In the genomic region with DNA sequence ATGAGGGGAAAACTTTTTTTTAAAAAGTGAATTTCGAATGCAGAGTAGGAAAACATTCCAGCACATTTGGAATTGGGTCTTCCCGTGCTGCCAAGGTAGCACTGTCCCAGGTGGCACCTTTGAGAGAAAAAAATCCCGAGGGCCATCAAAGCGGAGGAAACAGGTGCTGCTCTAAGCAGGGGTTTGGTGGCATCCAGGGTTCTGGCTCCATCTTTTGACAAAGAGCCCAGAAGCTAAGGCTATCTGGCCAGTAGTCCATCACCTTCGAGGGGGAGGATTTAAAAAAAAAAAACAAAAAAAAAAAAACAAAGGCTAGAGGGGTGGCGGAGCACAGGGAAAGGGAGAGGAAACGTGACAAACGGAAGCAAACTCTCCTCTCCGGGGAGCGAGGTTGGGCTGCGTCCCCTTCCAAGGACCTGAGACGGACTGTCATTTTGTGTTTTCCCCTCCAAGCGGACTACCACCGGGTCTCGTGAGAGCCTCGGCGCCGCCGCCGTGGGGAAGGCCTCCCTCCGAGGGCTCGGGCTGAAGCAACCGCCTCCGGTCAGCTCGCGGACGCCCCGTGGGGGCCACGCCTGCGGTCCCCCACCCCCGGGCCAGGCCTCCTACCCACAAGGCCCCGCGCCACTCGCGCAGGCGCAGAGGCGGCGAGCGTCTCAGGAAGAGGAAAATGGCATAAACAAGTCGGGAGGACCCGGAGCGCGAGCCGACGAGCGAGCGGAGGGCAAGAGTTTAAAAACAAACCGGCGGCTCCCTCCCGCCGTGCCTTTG, we compare ENCODE assay signal across 8 mouse cellular contexts. TPM values are rescaled to one million over a fixed set of nuclear protein-coding genes. Genes with fewer than 3 reads are reported as not detected.
DNase-seq lines count a peak whose midpoint lies in the region; ATAC-seq and TF ChIP-seq lines count a peak whose summit lies in the region.

A gene (plus strand): TSS at position 627 of the 771 bp plus-strand sequence.

- H3K9ac ChIP-seq in CH12.LX (ENCODE audit: insufficient read depth, low read depth), result peak within 1 kb of the TSS; percentile 95
- H3K9ac ChIP-seq in forebrain, embryonic 12.5 days, result peak within 1 kb of the TSS; percentile 98
- peak within 1 kb of the TSS; percentile 98 for H3K9ac ChIP-seq in heart, postnatal 0 days (replicated peaks; ENCODE audit: low read depth, low read length)
- peak within 1 kb of the TSS; percentile 99 for H3K9ac ChIP-seq in liver, embryonic 16.5 days (ENCODE audit: low read depth, low read length)
- H3K9ac ChIP-seq in neural tube, embryonic 13.5 days, result peak within 1 kb of the TSS; percentile 97

- H3K27me3 ChIP-seq in CH12.LX (replicated peaks), result no peaks in the 10 kb centered on the region
- H3K27me3 ChIP-seq in forebrain, embryonic 12.5 days, result 0 out of 2 replicates have a peak, but pooled peaks cover 2% of the 10 kb centered on the region
- no peaks in the 10 kb centered on the region for H3K27me3 ChIP-seq in heart, postnatal 0 days (ENCODE audit: control insufficient read depth, insufficient read depth, low read length)
- no peaks in the 10 kb centered on the region for H3K27me3 ChIP-seq in liver, embryonic 16.5 days (ENCODE audit: control insufficient read depth, insufficient read depth, low read depth, low read length)
- no peaks in the 10 kb centered on the region for H3K27me3 ChIP-seq in neural tube, embryonic 13.5 days
- H3K27me3 ChIP-seq in testis, adult 2 months (ENCODE audit: control insufficient read depth, insufficient read depth, low read length), result no peaks in the 10 kb centered on the region

- H3K79me2 ChIP-seq in CH12.LX (replicated peaks; ENCODE audit: control insufficient read depth, extremely low read depth, insufficient read depth, poor library complexity, severe bottlenecking), result peaks cover 41% of the 10 kb centered on the region

- in situ Hi-C loops in CH12.LX (cut with MboI; ENCODE audit: low pct_ligation_motif_present, low pct_unique_long_range_greater_than_20kb, low sequenced_read_pairs), result no loop called here

- H3K4me3 ChIP-seq in CH12.LX (replicated peaks in 1 of 3; ENCODE audit: low read depth in 2 of 3, low read length in 2 of 3, poor library complexity in 1 of 3), result peak within 1 kb of the TSS; percentile 90 to 96 (median 92)
- H3K4me3 ChIP-seq in forebrain, embryonic 12.5 days (replicated peaks), result peak within 1 kb of the TSS; percentile 99
- peak within 1 kb of the TSS; percentile 99 for H3K4me3 ChIP-seq in heart, postnatal 0 days (ENCODE audit: low read depth, low read length)
- H3K4me3 ChIP-seq in liver, embryonic 16.5 days (ENCODE audit: low read depth, low read length), result peak within 1 kb of the TSS; percentile 99
- peak within 1 kb of the TSS; percentile 90 for H3K4me3 ChIP-seq in neural tube, embryonic 13.5 days
- peak within 1 kb of the TSS; percentile 96 for H3K4me3 ChIP-seq in testis, adult 2 months (ENCODE audit: control insufficient read depth, low read depth, low read length)

- no peaks in the 10 kb centered on the region for H3K9me3 ChIP-seq in CH12.LX (replicated peaks; ENCODE audit: low read length)
- H3K9me3 ChIP-seq in forebrain, embryonic 12.5 days, result no peaks in the 10 kb centered on the region
- no peaks in the 10 kb centered on the region for H3K9me3 ChIP-seq in heart, postnatal 0 days (replicated peaks; ENCODE audit: control insufficient read depth, low read length)
- no peaks in the 10 kb centered on the region for H3K9me3 ChIP-seq in liver, embryonic 16.5 days (replicated peaks; ENCODE audit: control insufficient read depth, low read length)
- no peaks in the 10 kb centered on the region for H3K9me3 ChIP-seq in neural tube, embryonic 13.5 days

- TF ChIP-seq EP300 in CH12.LX (IDR thresholded peaks at IDR 0.05; ENCODE audit: low read length), result peak; percentile 34; the same call in 1 of the 2 replicates
- TF ChIP-seq EP300 in heart, postnatal 0 days (IDR thresholded peaks at IDR 0.05; ENCODE audit: low read depth), result peak; percentile 37; the same call in 1 of the 2 replicates

- H3K4me2 ChIP-seq in CH12.LX (ENCODE audit: insufficient read depth, low read depth, poor library complexity, severe bottlenecking), result peak within 1 kb of the TSS; percentile 86
- H3K4me2 ChIP-seq in forebrain, embryonic 12.5 days, result peak within 1 kb of the TSS; percentile 81
- H3K4me2 ChIP-seq in heart, postnatal 0 days (ENCODE audit: low read depth, low read length), result peak within 1 kb of the TSS; percentile 82
- H3K4me2 ChIP-seq in liver, embryonic 16.5 days (ENCODE audit: low read depth, low read length), result peak within 1 kb of the TSS; percentile 89
- peak within 1 kb of the TSS; percentile 93 for H3K4me2 ChIP-seq in neural tube, embryonic 13.5 days

- peaks cover 8 to 36% of the 10 kb centered on the region in 2 experiments for H3K4me1 ChIP-seq in CH12.LX (ENCODE audit: control insufficient read depth in 1 of 2, insufficient read depth in 2 of 2)
- H3K4me1 ChIP-seq in forebrain, embryonic 12.5 days, result peaks cover 29% of the 10 kb centered on the region
- peaks cover 21% of the 10 kb centered on the region for H3K4me1 ChIP-seq in heart, postnatal 0 days (ENCODE audit: control insufficient read depth, insufficient read depth)
- H3K4me1 ChIP-seq in liver, embryonic 16.5 days (ENCODE audit: control insufficient read depth, low read depth, low read length), result peaks cover 43% of the 10 kb centered on the region
- H3K4me1 ChIP-seq in neural tube, embryonic 13.5 days (replicated peaks), result peaks cover 38% of the 10 kb centered on the region
- H3K4me1 ChIP-seq in testis, adult 2 months (ENCODE audit: control insufficient read depth, insufficient read depth, low read length), result peaks cover 8% of the 10 kb centered on the region

- DNase-seq in CH12.LX (ENCODE audit: extremely low read depth), result peak; percentile 88
- peak; percentile 87 for DNase-seq in c-Kit-positive CD71-positive TER-119-negative erythroid progenitor cells, embryonic 14.5 days (ENCODE audit: low read depth)
- peak; percentile 87 for DNase-seq in heart, postnatal 0 days (ENCODE audit: low spot score)
- DNase-seq in kidney, postnatal 4 days, result peak; percentile 94 to 97

- TF ChIP-seq POLR2A in CH12.LX (IDR thresholded peaks at IDR 0.05; ENCODE audit: low read depth, low read length), result peak; percentile 91
- peak; percentile 92 for TF ChIP-seq POLR2A in testis, adult 2 months (IDR thresholded peaks at IDR 0.05; ENCODE audit: control insufficient read depth, low read depth, low read length)

- peaks cover 7 to 22% of the 10 kb centered on the region in 2 experiments for H3K36me3 ChIP-seq in CH12.LX (replicated peaks in 1 of 2; ENCODE audit: control insufficient read depth in 1 of 2, insufficient read depth in 1 of 2, low read length in 1 of 2)
- H3K36me3 ChIP-seq in forebrain, embryonic 12.5 days (replicated peaks), result no peaks in the 10 kb centered on the region
- H3K36me3 ChIP-seq in heart, postnatal 0 days (replicated peaks; ENCODE audit: control insufficient read depth, insufficient read depth, low read length), result no peaks in the 10 kb centered on the region
- no peaks in the 10 kb centered on the region for H3K36me3 ChIP-seq in liver, embryonic 16.5 days (ENCODE audit: control insufficient read depth, insufficient read depth)
- no peaks in the 10 kb centered on the region for H3K36me3 ChIP-seq in neural tube, embryonic 13.5 days
- no peaks in the 10 kb centered on the region; the same call in 1 of the 2 replicates for H3K36me3 ChIP-seq in testis, adult 2 months (ENCODE audit: control insufficient read depth, insufficient read depth, low read length)

- peak; percentile 91 for ATAC-seq in forebrain, embryonic 12.5 days (ENCODE audit: low FRiP score)
- peak; percentile 91 for ATAC-seq in heart, postnatal 0 days (ENCODE audit: insufficient read depth, low read depth)
- peak; percentile 90 for ATAC-seq in liver, embryonic 16.5 days (ENCODE audit: low read depth)
- ATAC-seq in neural tube, embryonic 13.5 days (ENCODE audit: low read depth), result peak; percentile 85

- dilution Hi-C loops in CH12.LX (cut with MboI; ENCODE audit: extremely low pct_ligation_motif_present, extremely low pct_unique_long_range_greater_than_20kb, low sequenced_read_pairs), result no loop called here

- no peak for TF ChIP-seq CTCF in CH12.LX (conservative IDR thresholded peaks at IDR 0.05 in 1 of 2, IDR thresholded peaks at IDR 0.05 in 1 of 2; ENCODE audit: low read depth in 2 of 2, low read length in 2 of 2)
- no peak for TF ChIP-seq CTCF in heart, postnatal 0 days (IDR thresholded peaks at IDR 0.05; ENCODE audit: low read depth)
- TF ChIP-seq CTCF in testis, adult 2 months (IDR thresholded peaks at IDR 0.05; ENCODE audit: control insufficient read depth, insufficient read depth, insufficient replicate concordance, low read depth, low read length), result no peak

- peak within 1 kb of the TSS; percentile 74 for H3K27ac ChIP-seq in CH12.LX (ENCODE audit: insufficient read depth, low read depth)
- peak within 1 kb of the TSS; percentile 99 for H3K27ac ChIP-seq in forebrain, embryonic 12.5 days
- H3K27ac ChIP-seq in heart, postnatal 0 days (ENCODE audit: low read depth), result peak within 1 kb of the TSS; percentile 99
- H3K27ac ChIP-seq in liver, embryonic 16.5 days (ENCODE audit: low read length), result peak within 1 kb of the TSS; percentile 100
- H3K27ac ChIP-seq in neural tube, embryonic 13.5 days (replicated peaks), result peak within 1 kb of the TSS; percentile 99
- H3K27ac ChIP-seq in testis, adult 2 months (ENCODE audit: control insufficient read depth, insufficient read depth, low read depth, low read length), result peak within 1 kb of the TSS; percentile 98

- TF ChIP-seq RAD21 in CH12.LX (IDR thresholded peaks at IDR 0.05; ENCODE audit: low read depth, low read length), result no peak

- 1% methylated on average over 49 of the region's 51 CpGs for WGBS in forebrain, embryonic 12.5 days
- whole genome bisulfite sequencing in heart, postnatal 0 days, result under 1% methylated on average over 44 of the region's 51 CpGs
- WGBS in liver, embryonic 16.5 days (ENCODE audit: insufficient replicate concordance), result 1% methylated on average over 43 of the region's 51 CpGs
- under 1% methylated on average over 47 of the region's 51 CpGs for WGBS in neural tube, embryonic 13.5 days

TF ChIP-seq in CH12.LX, 34 proteins besides CTCF, POLR2A, EP300 and RAD21 (continues in another document):
- TF ChIP-seq HCFC1 (IDR thresholded peaks at IDR 0.05; ENCODE audit: low read depth, low read length) (peak; percentile 81), MYC (IDR thresholded peaks at IDR 0.05; ENCODE audit: low read depth, low read length) (0 out of 2 replicates have a peak, but pooled peaks have one; percentile 13), ZMIZ1 (IDR thresholded peaks at IDR 0.05; ENCODE audit: low read depth, low read length) (peak; percentile 84; the same call in 1 of the 2 replicates)

RNA-seq across cellular contexts. Expression of the gene that starts here (rescaled TPM):
- total RNA-seq in CH12.LX (2012; rRNA removed), result 40.2 and 42.9 TPM in 2 replicates
- 43.5 and 47.2 TPM in 2 replicates for total RNA-seq in CH12.LX (2014; rRNA removed)
- polyA plus RNA-seq in CH12.LX (2012; ENCODE audit: insufficient read length, low read depth), result 24.4 and 37.6 TPM in 2 replicates
- 43.4 and 55.1 TPM in 2 replicates for polyA plus RNA-seq in forebrain, embryonic 12.5 days (2016; fragmentation: Nextera tagmentation; extraction: Ambion mirVana)
- 63.9 and 66.0 TPM in 2 replicates for total RNA-seq in heart, postnatal 0 days (2014; rRNA removed; ENCODE audit: low replicate concordance)
- polyA plus RNA-seq in heart, postnatal 0 days (2015; fragmentation: Nextera tagmentation; extraction: Ambion mirVana), result 28.0 and 28.4 TPM in 2 replicates
- 29.5 and 32.0 TPM in 2 replicates for polyA plus RNA-seq in liver, embryonic 16.5 days (2015; fragmentation: Nextera tagmentation; extraction: Ambion mirVana)
- polyA plus RNA-seq in neural tube, embryonic 13.5 days (2015; fragmentation: Nextera tagmentation; extraction: Ambion mirVana), result 63.1 and 69.1 TPM in 2 replicates
- 77.6 and 94.5 TPM in 2 replicates for polyA plus RNA-seq in testis, adult 2 months (2012; rRNA removed)

Comparison
In these comparisons a context has a peak if more than half of its experiments do, and no peak if none do; other contexts are left out.
1. Peak in every context shown above with its lines: DNase-seq, ATAC-seq, H3K4me3 ChIP-seq and H3K27ac ChIP-seq.